Mouse (Mus musculus) midbrain, embryonic 12.5 days (tissue): Measurements from ENCODE around the gene Myo15. TPM values are rescaled to one million over a fixed set of nuclear protein-coding genes. Genes with fewer than 3 reads are reported as not detected.
A peak's percentile ranks its signal among the peaks of the same experiment; 100 is the strongest.

Experiments used
- ATAC-seq: fragments of 200-750 bp; cut with Nextera tagmentation; 2 replicates; pipeline ENCODE4 v1.8.0; 2017; ENCODE audit warnings: low read depth, moderate TSS enrichment, moderate library complexity; ENCODE audit not compliant: low FRiP score
- H3K27ac ChIP-seq: fragments of 300-500 bp; sonication (generic); replicated peaks from 2 replicates; pipeline ENCODE4 v1.5.1; 2016; ENCODE audit warnings: mild to moderate bottlenecking
- H3K27me3 ChIP-seq: fragments of 300-500 bp; sonication (generic); 2 replicates; pipeline ENCODE4 v1.6.1; 2016; ENCODE audit warnings: mild to moderate bottlenecking
- H3K36me3 ChIP-seq: fragments of 300-500 bp; sonication (generic); 2 replicates; pipeline ENCODE4 v1.6.1; 2016
- H3K4me1 ChIP-seq: fragments of 300-500 bp; sonication (generic); 2 replicates; pipeline ENCODE4 v1.6.1; 2016
- H3K4me2 ChIP-seq: fragments of 300-500 bp; sonication (generic); replicated peaks from 2 replicates; pipeline ENCODE4 v1.6.1; 2016; ENCODE audit warnings: mild to moderate bottlenecking, moderate library complexity
- H3K4me3 ChIP-seq: fragments of 300-500 bp; sonication (generic); 2 replicates; pipeline ENCODE4 v1.5.1; 2016; ENCODE audit warnings: mild to moderate bottlenecking
- H3K9ac ChIP-seq: fragments of 300-500 bp; sonication (generic); replicated peaks from 2 replicates; pipeline ENCODE4 v1.6.1; 2016; ENCODE audit warnings: mild to moderate bottlenecking, moderate library complexity
- H3K9me3 ChIP-seq: fragments of 300-500 bp; sonication (generic); 2 replicates; pipeline ENCODE4 v1.6.1; 2016; ENCODE audit warnings: mild to moderate bottlenecking
- WGBS: fragments of 180-500 bp; shearing (Covaris S2); methylation state at CpG from one replicate; pipeline ENCODE4 v1.1.7; 2016; 5-methylcytosine and 5-hydroxymethylcytosine counted together
- polyA plus RNA-seq: library from polyadenylated mRNA; unstranded; fragments of >200 nt; fragmentation: Nextera tagmentation; extraction: Ambion mirVana; gene quantifications from 2 replicates; pipeline ENCODE4 v1.2.1, GENCODE M21; 2016

Gene Myo15
- polyA plus RNA-seq, 1 experiment from 2014 or later, result 0.11 TPM

DNA sequence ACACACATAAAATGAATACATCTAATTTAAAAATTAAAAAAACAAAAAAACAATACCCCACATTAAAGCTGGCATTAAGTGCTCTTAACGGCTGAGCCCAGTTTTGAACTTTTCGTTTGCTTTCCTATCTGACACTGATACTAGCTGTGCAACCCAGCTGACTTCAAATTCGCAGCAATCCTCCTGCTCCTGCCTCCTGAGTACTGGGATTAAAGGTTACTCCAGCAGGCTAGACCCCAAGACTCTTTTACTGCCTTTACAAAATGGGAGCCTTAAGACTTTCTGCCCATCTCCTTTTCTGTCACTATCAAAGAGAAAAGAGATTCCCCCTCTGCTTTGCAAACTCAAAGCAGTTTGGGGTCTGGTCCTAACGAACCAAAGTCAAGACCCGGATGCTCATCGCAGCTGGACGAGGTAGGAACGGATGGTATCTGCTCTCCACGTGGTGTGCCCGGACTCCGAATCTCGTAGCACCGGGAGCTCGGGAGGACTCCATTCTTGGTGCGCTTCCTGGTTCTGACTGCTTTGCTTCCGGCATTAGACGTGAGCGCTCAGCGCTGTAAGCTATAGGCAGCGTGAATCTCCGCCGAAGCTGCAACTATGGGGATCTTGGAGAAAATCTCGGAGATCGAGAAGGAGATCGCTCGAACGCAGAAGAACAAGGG is 14.9 kb upstream of the Myo15 start, which contains the start of gene Drg2:
Gene Drg2 (plus strand): TSS at position 512 of the 665 bp plus-strand sequence.
- Histone ChIP-seq H3K27ac (peak within 1 kb of the TSS; percentile 58), H3K9me3 (no peaks in the 10 kb centered on the region), H3K4me2 (peak within 1 kb of the TSS; percentile 82), H3K4me3 (peak within 1 kb of the TSS; percentile 81), H3K9ac (peak within 1 kb of the TSS; percentile 87), H3K36me3 (peaks cover 32% of the 10 kb centered on the region), H3K4me1 (peaks cover 17% of the 10 kb centered on the region), H3K27me3 (no peaks in the 10 kb centered on the region)
- WGBS, result 5% methylated on average over 27 of the region's 27 CpGs
- ATAC-seq, result peak; percentile 89

DNA sequence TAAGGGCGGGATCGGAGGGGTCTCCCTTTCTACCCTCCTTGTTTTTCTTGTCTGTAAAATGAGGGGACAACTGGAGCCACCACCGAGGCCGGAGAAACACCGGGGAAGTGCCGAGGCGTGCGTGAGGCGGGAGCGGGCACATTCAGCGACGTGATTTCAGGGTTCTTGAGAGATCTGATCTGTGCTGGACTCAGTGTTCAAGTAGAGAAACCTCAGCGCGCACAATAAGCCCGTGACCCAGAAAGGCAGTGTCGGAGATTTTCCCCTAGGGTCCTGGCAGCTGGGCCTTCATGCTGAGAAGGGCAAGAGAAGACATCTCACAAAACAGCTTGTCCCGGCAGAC is 14.4 kb upstream of the Myo15 start:
- Histone ChIP-seq H3K27ac (peak overlapping the region; percentile 58; the same call in 1 of the 2 replicates), H3K27me3 (no peaks in the 10 kb centered on the region), H3K4me3 (peak overlapping the region; percentile 81), H3K4me2 (peak overlapping the region; percentile 82), H3K36me3 (peaks cover 37% of the 10 kb centered on the region), H3K4me1 (peaks cover 17% of the 10 kb centered on the region), H3K9ac (peak overlapping the region; percentile 87), H3K9me3 (no peaks in the 10 kb centered on the region)
- under 1% methylated on average over 17 of the region's 17 CpGs for WGBS
- peak; percentile 63; the same call in 1 of the 2 replicates for ATAC-seq

DNA sequence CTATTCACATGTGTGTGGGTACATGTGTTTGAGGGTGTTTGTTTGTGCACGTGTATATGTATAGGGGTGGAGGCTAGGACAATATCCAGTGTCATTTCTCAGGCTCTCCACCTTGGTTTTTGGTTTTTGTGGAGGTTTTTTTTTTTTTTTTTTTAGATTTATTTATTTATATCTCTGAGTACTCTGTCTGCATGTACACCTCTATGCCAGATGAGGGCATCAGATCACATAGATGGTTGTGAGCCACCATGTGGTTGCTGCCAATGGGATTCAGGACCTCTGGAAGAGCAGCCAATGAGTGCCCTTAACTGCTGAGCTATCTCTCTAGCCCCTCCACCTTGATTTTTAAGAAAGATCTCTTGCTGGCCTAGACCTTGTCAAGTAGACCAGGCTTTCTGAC is 11.2 kb upstream of the Myo15 start:
- Histone ChIP-seq H3K4me2 (no peak overlapping the region), H3K4me1 (peaks cover 17% of the 10 kb centered on the region), H3K27ac (no peak overlapping the region), H3K36me3 (peaks cover 70% of the 10 kb centered on the region), H3K27me3 (no peaks in the 10 kb centered on the region), H3K4me3 (no peak overlapping the region), H3K9ac (no peak overlapping the region), H3K9me3 (no peaks in the 10 kb centered on the region)
- ATAC-seq, result no peak
- WGBS, result 78% methylated on average over 1 of the region's 1 CpGs

DNA sequence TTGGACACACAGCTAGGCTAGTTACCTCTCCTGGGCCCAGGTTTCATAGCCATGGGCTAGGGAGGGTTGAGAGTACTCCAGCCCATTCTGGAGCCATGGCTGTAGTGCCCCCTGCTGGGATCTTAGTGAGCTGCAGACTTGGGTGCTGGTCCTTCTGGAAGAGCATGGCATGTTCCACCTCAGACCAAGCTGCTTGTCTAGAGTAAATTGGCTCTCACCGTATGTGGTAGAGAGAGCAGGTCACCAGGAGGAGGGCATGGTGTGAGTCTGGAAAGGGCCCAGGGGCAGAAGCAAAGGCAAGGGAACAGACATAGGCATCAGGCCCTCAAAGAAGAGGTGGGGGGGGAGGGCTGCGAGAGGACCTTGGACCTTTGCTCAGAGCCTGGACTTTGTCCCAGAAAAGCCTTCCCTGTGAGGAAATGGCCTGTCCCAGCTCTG is 3.2 kb upstream of the Myo15 start:
- 91% methylated on average over 2 of the region's 2 CpGs for WGBS
- H3K4me2 ChIP-seq, result no peak overlapping the region
- peaks cover 91% of the 10 kb centered on the region for H3K36me3 ChIP-seq

DNA sequence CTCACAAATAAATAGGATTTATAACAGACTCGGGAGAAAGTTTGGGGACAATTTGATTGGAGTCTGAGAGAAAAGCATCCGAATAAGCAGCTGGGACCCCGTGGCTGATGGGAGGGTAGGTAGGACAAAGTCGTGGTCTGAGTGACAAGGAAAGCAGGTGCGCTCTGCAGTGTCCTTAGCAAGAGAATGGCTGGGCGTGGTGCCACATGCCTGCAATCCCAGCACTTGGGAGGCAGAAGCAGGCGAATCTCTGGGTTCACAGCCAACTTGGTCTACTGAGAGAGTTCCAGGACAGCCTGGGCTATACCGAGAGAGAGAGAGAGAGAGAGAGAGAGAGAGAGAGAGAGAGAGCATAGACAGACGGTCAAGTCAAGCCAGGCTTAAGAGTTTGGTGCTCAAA is 1.6 kb downstream of the Myo15 start:
- H3K36me3 ChIP-seq, result peaks cover 43% of the 10 kb centered on the region
- no peak for ATAC-seq
- no peaks in the 10 kb centered on the region for H3K27me3 ChIP-seq
- no peaks in the 10 kb centered on the region for H3K4me1 ChIP-seq
- H3K9me3 ChIP-seq, result no peaks in the 10 kb centered on the region
- no peak overlapping the region for H3K9ac ChIP-seq
- 84% methylated on average over 9 of the region's 9 CpGs for WGBS
- H3K4me3 ChIP-seq, result no peak overlapping the region
- no peak overlapping the region for H3K4me2 ChIP-seq
- no peak overlapping the region for H3K27ac ChIP-seq

More for the DNA sequence above, 3.2 kb upstream of the Myo15 start:
- Histone ChIP-seq H3K27me3 (no peaks in the 10 kb centered on the region), H3K4me3 (no peak overlapping the region), H3K9ac (no peak overlapping the region), H3K4me1 (no peaks in the 10 kb centered on the region), H3K9me3 (no peaks in the 10 kb centered on the region), H3K27ac (no peak overlapping the region)
- no peak for ATAC-seq

DNA sequence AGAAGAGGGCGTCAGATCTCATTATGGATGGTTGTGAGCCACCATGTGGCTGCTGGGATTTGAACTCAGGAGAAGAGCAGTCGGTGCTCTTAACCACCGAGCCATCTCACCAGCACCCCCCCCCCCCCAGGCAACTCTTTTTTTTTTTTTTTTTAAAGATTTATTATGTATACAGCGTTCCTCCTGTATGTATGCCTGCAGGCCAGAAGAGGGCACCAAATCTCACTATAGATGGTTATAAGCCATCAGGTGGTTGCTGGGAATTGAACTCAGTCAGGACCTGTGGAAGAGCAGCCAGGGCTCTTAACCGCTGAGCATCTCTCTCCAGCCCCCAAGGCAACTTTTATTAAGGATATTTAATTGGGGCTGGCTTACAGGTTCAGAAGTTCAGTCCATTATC is 5.4 kb downstream of the Myo15 start:
- peaks cover 8% of the 10 kb centered on the region; the same call in 1 of the 2 replicates for H3K36me3 ChIP-seq
- ATAC-seq, result no peak
- WGBS, result 78% methylated on average over 5 of the region's 5 CpGs
- H3K4me3 ChIP-seq, result no peak overlapping the region
- H3K4me1 ChIP-seq, result no peaks in the 10 kb centered on the region
- H3K9ac ChIP-seq, result no peak overlapping the region
- no peak overlapping the region for H3K4me2 ChIP-seq
- no peaks in the 10 kb centered on the region for H3K27me3 ChIP-seq
- no peak overlapping the region for H3K27ac ChIP-seq
- no peaks in the 10 kb centered on the region for H3K9me3 ChIP-seq

DNA sequence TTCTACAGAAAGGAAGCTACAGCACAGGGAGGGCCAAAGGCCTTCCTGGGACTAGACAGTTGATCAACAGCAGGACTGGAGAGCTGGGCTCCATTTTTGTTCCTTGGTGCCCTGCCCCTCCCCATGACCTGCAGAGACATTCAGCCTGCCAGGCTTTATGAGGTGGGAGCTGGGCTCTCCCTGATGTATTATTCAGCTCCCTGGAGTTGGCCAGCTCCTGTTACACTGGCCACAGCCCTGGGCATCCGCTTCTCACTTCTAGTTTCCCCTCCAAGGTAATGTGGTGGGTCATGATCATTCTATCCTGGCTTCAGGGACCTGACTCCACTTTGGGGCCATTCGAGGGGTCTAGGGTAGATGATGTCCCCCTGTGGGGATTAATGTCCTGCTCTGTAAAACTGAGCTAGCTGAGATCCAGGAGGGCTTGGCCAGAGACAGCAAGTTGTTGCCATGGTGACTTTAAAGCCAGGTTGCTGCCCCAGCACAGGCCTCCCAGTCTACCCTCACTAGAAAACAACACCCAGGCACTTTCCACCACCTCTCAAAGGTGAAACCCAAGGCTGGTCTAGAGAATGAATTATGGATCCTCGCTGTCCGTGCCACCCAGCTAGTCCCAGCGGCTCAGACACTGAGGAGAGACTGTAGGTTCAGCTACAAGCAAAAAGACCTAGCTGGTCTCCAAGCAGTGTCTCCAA is 6.7 kb downstream of the Myo15 start:
- H3K9me3 ChIP-seq, result no peaks in the 10 kb centered on the region
- no peaks in the 10 kb centered on the region for H3K27me3 ChIP-seq
- no peak overlapping the region for H3K9ac ChIP-seq
- 81% methylated on average over 5 of the region's 5 CpGs for WGBS
- no peak overlapping the region for H3K27ac ChIP-seq
- no peak overlapping the region for H3K4me2 ChIP-seq
- H3K4me1 ChIP-seq, result no peaks in the 10 kb centered on the region
- no peaks in the 10 kb centered on the region for H3K36me3 ChIP-seq
- ATAC-seq, result no peak
- no peak overlapping the region for H3K4me3 ChIP-seq

DNA sequence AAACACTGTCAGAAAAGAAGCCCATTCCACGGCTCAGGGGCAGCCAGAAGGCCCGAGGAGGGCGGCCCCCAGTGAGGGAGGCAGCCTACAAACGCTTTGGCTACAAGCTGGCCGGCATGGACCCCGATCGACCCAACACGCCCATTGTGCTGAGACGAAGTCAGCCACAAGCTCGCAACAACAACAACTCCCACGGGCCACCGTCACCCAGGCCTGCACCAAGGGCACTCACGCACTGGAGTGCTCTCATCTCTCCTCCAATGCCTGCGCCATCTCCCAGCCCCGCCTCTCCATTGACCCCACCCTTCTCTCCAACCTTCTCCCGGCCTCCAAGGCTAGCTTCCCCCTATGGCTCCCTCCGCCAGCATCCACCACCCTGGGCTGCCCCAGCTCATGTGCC is 9.0 kb downstream of the Myo15 start:
- no peak overlapping the region for H3K27ac ChIP-seq
- no peaks in the 10 kb centered on the region for H3K9me3 ChIP-seq
- H3K4me2 ChIP-seq, result no peak overlapping the region
- whole genome bisulfite sequencing, result 39% methylated on average over 17 of the region's 17 CpGs
- no peaks in the 10 kb centered on the region for H3K36me3 ChIP-seq
- no peaks in the 10 kb centered on the region for H3K27me3 ChIP-seq
- ATAC-seq, result no peak
- no peak overlapping the region for H3K9ac ChIP-seq
- no peaks in the 10 kb centered on the region for H3K4me1 ChIP-seq
- H3K4me3 ChIP-seq, result no peak overlapping the region

DNA sequence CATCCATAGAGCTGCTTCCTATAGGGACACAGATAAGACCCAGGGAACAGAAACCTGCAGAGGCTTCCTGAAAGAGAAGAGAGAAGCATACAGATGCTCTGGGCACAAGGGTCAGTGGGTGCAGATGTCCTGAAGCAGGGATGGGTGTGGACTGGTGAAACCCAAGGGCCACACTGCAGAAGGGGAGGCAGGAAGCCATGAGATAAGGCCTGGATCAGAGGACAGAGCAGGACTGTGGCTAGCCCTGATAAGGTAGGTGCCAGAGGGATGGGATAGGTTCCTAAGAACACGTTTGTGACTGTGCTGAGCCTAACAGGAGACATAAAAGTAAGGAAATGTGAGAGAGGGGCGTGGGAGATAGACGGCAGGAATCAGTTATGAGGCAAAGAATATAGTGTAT is 17.1 kb downstream of the Myo15 start:
- ATAC-seq, result no peak
- Histone ChIP-seq H3K9me3 (no peaks in the 10 kb centered on the region), H3K36me3 (no peaks in the 10 kb centered on the region), H3K27ac (no peak overlapping the region), H3K4me2 (no peak overlapping the region), H3K4me3 (no peak overlapping the region), H3K4me1 (no peaks in the 10 kb centered on the region), H3K9ac (no peak overlapping the region), H3K27me3 (no peaks in the 10 kb centered on the region)
- WGBS, result 77% methylated on average over 3 of the region's 3 CpGs

DNA sequence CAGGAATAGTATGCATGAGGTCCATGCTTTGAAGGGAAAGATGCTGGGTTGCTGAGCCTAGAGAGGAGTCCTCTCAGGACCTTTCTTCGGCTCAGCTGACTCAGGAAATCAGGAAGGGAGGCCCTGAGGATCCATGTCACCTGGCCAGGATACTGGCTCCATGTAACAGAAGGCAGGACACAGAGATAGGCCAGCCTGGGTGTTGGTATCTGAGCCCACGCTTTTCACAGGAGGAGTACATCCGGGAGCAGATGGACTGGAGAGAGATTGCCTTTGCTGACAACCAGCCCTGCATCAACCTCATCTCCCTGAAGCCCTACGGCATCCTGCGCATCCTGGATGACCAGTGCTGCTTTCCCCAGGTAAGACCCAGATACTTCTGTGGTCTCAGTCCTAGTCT is 23.6 kb downstream of the Myo15 start:
- no peak for ATAC-seq
- Histone ChIP-seq H3K27ac (no peak overlapping the region), H3K4me2 (no peak overlapping the region), H3K9me3 (no peaks in the 10 kb centered on the region), H3K9ac (no peak overlapping the region), H3K4me1 (no peaks in the 10 kb centered on the region), H3K36me3 (no peaks in the 10 kb centered on the region), H3K4me3 (no peak overlapping the region), H3K27me3 (no peaks in the 10 kb centered on the region; the same call in 1 of the 2 replicates)
- 84% methylated on average over 5 of the region's 5 CpGs for WGBS

DNA sequence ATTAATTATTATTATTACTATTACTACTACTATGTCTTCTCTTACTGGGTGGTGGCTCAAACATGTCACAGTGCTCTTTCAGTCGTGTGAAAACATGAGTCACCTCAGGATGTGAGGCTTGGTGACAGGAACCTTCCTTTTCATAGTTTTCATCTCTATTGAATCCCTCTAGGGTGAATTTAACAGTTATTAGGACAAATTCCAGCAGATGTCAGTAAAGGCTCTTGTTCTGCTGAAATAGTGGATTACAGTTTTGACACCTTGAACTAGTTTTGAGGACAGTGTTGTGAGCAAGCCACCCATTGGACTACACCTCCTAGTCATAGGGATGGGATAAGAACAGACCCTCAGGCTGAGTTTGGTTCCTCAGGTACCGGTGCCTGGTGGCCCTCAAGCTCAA is 26.6 kb downstream of the Myo15 start:
- H3K27ac ChIP-seq, result no peak overlapping the region

DNA sequence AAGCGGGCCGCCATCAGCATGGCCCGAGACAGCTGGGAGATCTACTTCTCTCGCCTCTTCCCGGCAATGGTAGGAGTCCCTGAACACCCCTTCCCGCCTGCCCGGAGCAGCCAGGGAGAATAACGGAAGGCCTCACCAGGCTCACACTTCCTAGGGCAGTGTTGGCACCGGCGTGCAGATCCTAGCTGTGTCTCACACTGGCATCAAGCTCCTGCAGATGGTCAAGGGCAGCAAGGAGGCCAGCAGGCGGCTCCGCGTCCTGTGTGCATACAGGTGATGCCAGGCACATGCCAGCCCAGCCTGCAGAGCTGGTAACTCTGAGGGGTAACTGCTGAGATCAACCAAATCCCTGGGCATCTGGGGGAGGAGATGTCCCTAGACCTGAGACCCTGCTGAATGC is 38.1 kb downstream of the Myo15 start:
- Histone ChIP-seq H3K4me2 (no peak overlapping the region), H3K9ac (no peak overlapping the region), H3K27me3 (peaks cover 35% of the 10 kb centered on the region), H3K27ac (no peak overlapping the region), H3K4me3 (no peak overlapping the region), H3K36me3 (no peaks in the 10 kb centered on the region), H3K9me3 (no peaks in the 10 kb centered on the region), H3K4me1 (peaks cover 7% of the 10 kb centered on the region)
- WGBS, result 87% methylated on average over 13 of the region's 13 CpGs
- ATAC-seq, result no peak

More for the DNA sequence above, 26.6 kb downstream of the Myo15 start:
- no peak overlapping the region for H3K9ac ChIP-seq
- H3K4me2 ChIP-seq, result no peak overlapping the region
- H3K27me3 ChIP-seq, result no peaks in the 10 kb centered on the region; the same call in 1 of the 2 replicates
- no peak overlapping the region for H3K4me3 ChIP-seq
- no peaks in the 10 kb centered on the region for H3K9me3 ChIP-seq
- no peaks in the 10 kb centered on the region for H3K4me1 ChIP-seq
- no peaks in the 10 kb centered on the region for H3K36me3 ChIP-seq
- no peak for ATAC-seq
- 72% methylated on average over 2 of the region's 2 CpGs for WGBS
